Mouse (Mus musculus): ENCODE measurements around the gene 1700037H04Rik. TPM values are rescaled to one million over a fixed set of nuclear protein-coding genes. Genes with fewer than 3 reads are reported as not detected.

1700037H04Rik gene
- polyA plus RNA-seq (2012): 208 and 285 TPM in 2 replicates

- no peak for TF ChIP-seq GATA1 (IDR thresholded peaks at IDR 0.05; ENCODE audit: low read length)
Observed at GRCm38 (mm10) chr2:131159938-131160581, at the start of gene 1700037H04Rik. Gene 1700037H04Rik, minus strand, starts transcription at chr2:131160081.

GRCm38 (mm10) chr2:131209125-131209795, 49.4 kb upstream of the 1700037H04Rik start:
- TF ChIP-seq GATA1 (IDR thresholded peaks at IDR 0.05; ENCODE audit: low read length): no peak

GRCm38 (mm10) chr2:131208356-131208755, 48.5 kb upstream of the 1700037H04Rik start:
- TF ChIP-seq GATA1 (IDR thresholded peaks at IDR 0.05; ENCODE audit: low read length): no peak

- no peak for TF ChIP-seq GATA1 (IDR thresholded peaks at IDR 0.05; ENCODE audit: low read length)
Observed at GRCm38 (mm10) chr2:131206778-131207177, 46.9 kb upstream of the 1700037H04Rik start, which contains the start of gene Ap5s1. Gene Ap5s1, plus strand, starts transcription at chr2:131207078.

- peak; percentile 99 for TF ChIP-seq GATA1 (IDR thresholded peaks at IDR 0.05; ENCODE audit: low read length)
Observed at GRCm38 (mm10) chr2:131205521-131206182, 45.8 kb upstream of the 1700037H04Rik start.

- TF ChIP-seq GATA1 (IDR thresholded peaks at IDR 0.05; ENCODE audit: low read length): no peak
Observed at GRCm38 (mm10) chr2:131204410-131204981, 44.6 kb upstream of the 1700037H04Rik start.

- TF ChIP-seq GATA1 (IDR thresholded peaks at IDR 0.05; ENCODE audit: low read length): no peak
Observed at GRCm38 (mm10) chr2:131203816-131204409, 44.0 kb upstream of the 1700037H04Rik start.

GRCm38 (mm10) chr2:131201262-131201661, 41.4 kb upstream of the 1700037H04Rik start:
- no peak for TF ChIP-seq GATA1 (IDR thresholded peaks at IDR 0.05; ENCODE audit: low read length)

- TF ChIP-seq GATA1 (IDR thresholded peaks at IDR 0.05; ENCODE audit: low read length): no peak
Observed at GRCm38 (mm10) chr2:131200710-131201109, 40.8 kb upstream of the 1700037H04Rik start.

- TF ChIP-seq GATA1 (IDR thresholded peaks at IDR 0.05; ENCODE audit: low read length): no peak
Observed at GRCm38 (mm10) chr2:131196606-131197316, 36.9 kb upstream of the 1700037H04Rik start.

- no peak for TF ChIP-seq GATA1 (IDR thresholded peaks at IDR 0.05; ENCODE audit: low read length)
Observed at GRCm38 (mm10) chr2:131191005-131191390, 31.1 kb upstream of the 1700037H04Rik start.

- TF ChIP-seq GATA1 (IDR thresholded peaks at IDR 0.05; ENCODE audit: low read length): no peak
Observed at GRCm38 (mm10) chr2:131190344-131191004, 30.6 kb upstream of the 1700037H04Rik start.

- peak; percentile 13 for TF ChIP-seq GATA1 (IDR thresholded peaks at IDR 0.05; ENCODE audit: low read length)
Observed at GRCm38 (mm10) chr2:131189521-131190309, 29.8 kb upstream of the 1700037H04Rik start.

- no peak for TF ChIP-seq GATA1 (IDR thresholded peaks at IDR 0.05; ENCODE audit: low read length)
Observed at GRCm38 (mm10) chr2:131188311-131188710, 28.4 kb upstream of the 1700037H04Rik start.
